Mouse (Mus musculus) erythroblast, embryonic 14.5 days (primary cell): ENCODE results near the gene Nim1k.

Source experiments
- GATA1 ChIP-seq: IDR thresholded peaks from 2 replicates; pipeline ENCODE4 v1.6.1; 2012; ENCODE audit warnings: low read length, inconsistent platforms, mixed read lengths
- TAL1 ChIP-seq: IDR thresholded peaks from 3 replicates; pipeline ENCODE4 v1.6.1; 2012; ENCODE audit warnings: low read length, inconsistent platforms, mixed read lengths

- TF ChIP-seq GATA1 (no peak), TAL1 (no peak)
These were observed 59.2 kb downstream of the Nim1k start for GRCm38 (mm10) chr13:119696496-119696895.
